Mouse (Mus musculus) megakaryocyte-erythroid progenitor cell, adult 5-6 weeks (primary cell): ENCODE measurements at regions not wholly inside any gene's neighbourhood (a gene's known extent, or its start where the extent isn't known, plus 50 kb on each side); places are given as distances from the start of the nearest gene placed in this dataset.

Experiments used
- ATAC-seq: replicated peaks from 2 replicates; pipeline ENCODE4 v1.8.0; 2016; ENCODE audit warnings: mild to moderate bottlenecking, inconsistent platforms; ENCODE audit not compliant: severe bottlenecking, poor library complexity, low FRiP score, low TSS enrichment

DNA sequence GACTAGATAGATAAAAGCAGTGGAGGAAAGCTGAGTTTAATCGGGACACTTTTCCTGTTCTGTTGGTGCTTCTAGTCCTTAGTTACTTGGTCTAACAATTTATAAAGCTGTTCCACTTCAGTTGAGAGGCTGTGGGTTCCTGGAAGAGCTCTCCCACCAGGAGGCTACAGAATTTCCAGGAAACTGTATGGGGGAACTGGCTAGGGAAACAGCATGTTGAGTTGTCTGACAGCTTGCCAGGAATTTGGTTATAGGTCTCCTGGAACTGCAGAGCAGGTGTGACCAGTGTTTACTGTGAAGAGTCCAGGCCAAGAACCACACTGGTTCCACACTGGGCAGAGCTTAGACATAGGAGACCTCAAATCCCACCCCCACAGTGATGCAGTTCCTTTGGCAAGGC, 65.0 kb upstream of the Pik3cg start:
- no peak for ATAC-seq

DNA sequence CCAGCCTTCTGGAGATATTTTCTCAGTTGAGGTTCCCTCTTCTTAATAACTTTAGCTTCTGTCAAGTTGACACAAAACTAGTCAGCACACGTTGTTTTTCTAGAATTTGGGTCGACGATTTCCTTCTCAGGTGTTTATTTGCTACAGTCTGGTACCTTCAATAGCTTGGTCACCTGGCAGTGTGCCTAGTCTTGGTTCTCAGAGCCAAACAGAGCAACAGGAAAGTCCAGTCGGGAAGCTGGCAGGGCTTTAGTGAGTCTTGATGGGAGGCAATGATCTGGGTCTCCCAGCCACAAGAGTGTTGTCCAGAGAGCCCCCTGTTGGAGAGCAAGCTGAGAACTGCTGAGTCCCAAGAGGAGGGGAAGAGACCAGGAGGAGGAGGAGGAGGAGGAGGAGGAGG, 71.4 kb upstream of the Pik3cg start:
- ATAC-seq = no peak

DNA sequence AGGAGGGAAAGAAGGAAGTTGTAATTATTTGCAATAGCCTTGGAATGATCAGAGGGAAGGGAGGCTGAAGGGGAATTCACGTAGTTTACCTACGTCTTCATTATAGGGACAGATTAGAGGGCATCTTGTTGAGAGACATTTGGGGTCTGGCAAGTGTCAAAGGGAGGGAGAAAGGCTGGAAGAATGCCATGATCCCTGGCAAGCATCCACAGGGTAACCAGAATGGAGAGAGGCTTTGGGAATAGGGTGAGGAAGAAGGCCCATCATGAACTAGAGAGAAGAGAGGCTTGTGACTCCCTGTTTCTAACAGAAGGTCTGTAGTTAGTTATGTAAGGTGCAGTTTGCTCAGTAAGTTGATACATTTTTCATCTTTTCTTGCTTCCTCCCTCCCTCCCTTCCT, 71.8 kb upstream of the Pik3cg start:
- no peak for ATAC-seq

DNA sequence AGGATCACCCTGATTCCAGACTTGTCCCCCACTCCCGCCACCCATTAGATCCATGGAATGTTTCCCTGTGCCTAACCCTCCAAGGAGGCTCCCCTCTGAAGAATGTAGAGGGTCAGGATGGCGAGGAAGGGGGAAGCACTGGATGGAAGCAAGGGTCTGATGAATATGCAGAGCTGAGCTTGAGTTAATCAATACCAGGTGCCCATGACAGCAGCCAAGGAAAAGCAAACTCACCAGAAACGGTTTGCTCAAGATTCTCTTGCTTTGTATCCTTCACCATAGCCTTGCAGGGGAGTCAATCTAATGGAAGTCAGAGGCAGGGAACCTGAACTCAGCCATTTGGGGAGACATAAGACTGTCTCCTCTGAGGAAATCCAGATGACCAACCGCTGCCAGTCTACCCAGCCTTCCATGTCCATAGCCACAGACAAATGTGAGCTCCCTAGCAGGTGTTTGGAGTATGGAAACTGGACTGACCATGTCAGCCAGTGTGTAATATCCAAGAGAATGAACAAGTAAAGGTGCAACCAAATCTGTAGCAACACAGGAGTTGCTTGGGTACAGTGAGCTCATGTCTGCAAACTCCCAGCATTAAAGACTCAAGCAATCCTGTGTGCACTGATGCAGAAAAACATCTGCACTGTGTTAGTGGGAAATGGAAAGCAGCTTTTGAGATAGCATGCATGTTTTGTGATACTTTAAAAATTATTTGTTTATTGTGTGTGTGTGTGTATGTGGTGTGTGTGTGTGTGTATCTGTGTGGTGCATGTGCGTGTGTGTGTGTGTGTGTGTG, 74.1 kb upstream of the Pik3cg start:
- no peak for ATAC-seq

DNA sequence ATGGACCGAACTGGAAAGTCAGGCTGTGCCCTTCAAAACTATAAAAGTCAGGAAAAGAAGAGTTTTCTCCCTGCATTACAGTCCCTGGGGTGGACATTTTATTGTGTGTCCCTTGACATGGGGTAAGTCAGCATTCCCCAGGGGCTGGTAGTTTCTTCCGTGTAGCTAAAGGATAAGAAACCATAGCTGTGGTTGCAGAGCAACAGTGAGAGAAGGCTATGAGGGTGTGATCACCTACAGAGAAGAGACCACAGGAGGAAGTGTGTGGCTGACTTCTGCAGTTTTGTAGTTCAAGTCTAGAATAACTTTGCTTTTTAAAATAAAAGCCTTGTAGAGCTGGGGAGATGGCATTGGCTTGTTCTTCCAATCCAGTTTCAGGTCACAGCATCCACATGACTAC, 76.6 kb upstream of the Pik3cg start:
- ATAC-seq = no peak

DNA sequence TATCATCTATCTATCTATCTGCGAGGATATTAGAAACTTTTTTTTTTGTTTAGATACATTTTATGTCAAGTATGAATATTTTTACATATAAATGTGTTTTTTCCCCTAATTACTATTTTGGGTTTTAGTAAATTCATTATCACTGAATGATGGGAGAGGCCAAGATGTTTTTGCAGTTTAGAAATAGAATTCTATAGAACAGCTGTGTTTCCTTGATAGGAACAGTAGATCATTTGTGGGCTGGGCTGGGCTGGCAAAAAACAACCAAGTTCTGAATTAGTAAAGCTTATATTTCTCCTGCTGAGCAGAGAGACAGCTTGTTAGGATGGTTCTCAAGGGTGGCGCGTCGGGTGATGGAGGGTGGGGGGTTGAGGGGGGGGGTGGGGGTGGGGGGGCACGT, 78.2 kb upstream of the Pik3cg start:
- ATAC-seq = peak; percentile 52; the same call in 1 of the 2 replicates

DNA sequence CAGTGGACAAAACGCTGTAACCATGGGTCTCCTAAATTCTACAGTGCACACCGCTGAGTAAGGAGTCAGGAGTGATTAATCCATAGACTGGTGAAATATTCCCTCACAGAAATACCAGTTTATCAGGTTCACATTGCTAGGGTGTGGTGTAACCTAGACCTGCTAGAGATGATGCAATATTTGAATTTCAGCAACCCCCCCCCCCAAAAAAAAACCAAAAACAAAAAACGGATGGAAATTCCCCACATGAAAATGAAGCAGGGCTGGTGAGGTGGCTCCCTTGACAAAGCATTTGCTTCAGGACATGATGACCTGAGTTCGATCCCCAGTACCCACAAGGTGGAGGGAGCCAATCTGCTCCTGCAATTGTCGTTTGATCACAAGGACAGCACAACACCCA, 82.7 kb upstream of the Pik3cg start:
- no peak for ATAC-seq

DNA sequence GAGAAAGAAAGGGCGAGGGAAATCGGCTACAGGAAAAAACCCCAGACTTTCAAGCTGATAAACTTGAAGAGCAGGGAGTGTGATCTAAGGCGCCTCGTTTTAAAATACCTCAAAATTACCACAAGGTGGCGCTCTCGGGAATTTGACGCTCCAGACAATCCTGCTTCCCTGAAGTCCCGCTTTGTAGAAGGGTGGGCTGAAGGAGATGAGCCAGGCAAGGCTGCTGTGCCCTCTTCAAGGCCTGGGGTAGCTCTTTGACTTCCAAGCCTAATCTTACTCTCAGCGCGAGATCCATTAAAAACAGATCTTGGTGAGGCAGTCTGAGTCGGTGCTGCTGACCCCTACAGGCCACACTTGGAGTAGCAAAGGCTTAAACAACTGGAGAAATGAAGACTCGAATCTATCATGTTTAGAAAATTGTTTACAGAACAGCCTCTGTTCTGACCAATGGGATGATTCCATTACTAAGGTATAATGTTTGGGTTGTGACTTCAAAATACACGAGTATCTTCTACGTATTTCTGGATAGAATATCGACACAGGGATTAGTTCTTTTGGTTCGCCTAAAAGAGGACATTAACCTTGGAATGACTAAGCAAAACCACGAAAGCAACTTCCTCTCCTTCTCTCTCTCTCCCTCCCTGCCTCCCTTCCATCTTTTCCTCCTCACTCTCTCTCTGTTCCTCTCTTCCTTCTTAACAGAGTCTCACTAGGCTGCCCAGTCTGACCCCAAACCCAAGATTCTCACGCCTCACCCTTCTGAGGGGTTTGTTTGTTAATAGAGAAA, 83.7 kb upstream of the Pik3cg start:
- peak; percentile 78 for ATAC-seq

DNA sequence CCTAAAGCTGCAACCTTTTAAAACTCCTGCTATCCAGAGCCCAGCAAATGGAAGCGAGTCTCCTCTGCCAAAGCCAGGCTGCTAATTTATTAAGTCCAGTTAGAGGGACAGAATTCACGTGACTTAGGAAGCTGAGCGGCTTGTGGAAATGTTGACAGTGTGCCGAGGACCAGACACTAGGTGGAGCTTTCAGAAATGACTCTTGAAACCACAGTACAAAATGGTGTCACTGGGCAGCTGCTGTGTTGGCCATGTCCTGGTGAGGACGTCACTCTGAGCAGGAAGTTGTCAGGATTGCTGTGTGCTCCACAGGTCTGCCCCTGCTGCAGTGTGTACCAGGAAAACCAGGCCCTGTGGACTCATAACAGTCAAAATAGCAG, 84.3 kb upstream of the Pik3cg start:
- ATAC-seq = peak; percentile 62

DNA sequence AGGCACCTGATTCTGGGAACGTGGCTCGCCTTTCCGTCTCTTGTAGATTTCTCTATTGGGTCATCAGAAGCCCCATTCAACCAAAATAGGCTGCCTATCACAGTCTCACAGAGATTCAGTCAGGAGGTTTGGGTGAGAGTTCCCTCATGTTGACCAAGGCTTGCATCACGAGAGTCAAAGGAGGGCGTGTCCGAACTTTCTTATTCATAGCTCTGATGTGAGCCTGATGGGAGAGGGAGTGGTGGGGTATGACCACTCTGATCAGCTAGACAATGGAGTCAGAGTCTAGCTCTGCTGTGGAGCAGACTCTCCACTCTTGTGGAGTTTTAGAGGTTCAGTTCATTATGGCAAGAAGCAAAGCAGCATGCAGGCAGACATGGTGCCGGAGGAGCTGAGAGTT, 81.1 kb upstream of the Ccdc71l start:
- no peak for ATAC-seq

DNA sequence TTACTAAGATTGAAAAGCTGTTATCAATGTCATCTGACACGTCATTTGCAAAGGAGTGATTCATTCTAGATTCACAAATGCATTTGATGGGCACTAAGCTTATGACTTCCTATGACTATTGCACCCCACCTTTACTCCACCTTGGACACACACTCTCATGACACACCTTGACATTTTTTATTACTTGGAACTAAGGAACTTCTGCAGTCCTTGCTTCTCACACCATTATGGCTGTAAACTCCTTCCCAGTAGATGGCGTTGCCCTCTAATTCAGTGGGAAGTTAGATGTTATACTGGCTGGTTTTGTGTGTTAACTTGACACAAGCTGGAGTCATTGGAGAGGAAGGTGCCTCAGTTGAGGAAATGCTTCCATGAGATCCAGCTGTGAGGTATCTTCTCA, 78.8 kb upstream of the Ccdc71l start:
- ATAC-seq = no peak

DNA sequence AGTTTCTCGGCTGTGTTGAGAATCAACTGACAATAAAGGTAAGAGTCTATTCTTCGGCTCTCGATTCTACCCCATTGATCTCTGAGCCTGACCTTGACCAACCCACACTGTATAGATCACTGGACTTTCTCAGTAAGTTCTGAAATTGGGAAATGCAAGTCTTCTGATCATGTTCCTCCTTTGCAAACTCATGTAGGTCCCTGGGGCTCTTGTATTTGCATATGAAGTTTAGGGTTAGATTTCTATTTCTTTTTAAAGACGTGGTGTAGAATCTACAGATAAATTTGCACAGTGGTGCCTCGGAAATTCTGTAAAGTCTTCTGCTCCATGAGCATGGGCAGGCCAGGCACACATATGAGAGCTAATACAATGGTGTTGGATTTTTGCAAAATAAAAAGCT, 72.8 kb upstream of the Ccdc71l start:
- ATAC-seq = no peak

DNA sequence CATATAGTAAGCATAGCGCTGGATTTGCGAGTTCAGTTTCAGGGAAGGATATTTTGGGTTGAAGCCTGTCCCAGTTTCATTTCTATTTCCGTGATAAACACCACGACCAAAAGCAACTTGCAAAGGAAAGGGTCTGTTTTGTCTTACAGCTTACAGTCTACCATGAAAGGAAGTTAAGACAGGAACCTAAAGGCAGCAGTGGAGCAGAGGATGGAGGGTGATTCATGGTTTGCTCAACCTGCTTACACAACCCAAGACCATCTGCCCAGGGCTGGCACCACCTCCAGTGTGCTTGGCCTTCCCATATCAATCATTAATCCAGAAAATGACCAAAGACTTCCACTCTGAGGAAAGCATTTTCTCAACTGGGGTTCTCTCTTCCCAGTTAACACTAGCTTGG, 72.2 kb upstream of the Ccdc71l start:
- ATAC-seq = no peak

DNA sequence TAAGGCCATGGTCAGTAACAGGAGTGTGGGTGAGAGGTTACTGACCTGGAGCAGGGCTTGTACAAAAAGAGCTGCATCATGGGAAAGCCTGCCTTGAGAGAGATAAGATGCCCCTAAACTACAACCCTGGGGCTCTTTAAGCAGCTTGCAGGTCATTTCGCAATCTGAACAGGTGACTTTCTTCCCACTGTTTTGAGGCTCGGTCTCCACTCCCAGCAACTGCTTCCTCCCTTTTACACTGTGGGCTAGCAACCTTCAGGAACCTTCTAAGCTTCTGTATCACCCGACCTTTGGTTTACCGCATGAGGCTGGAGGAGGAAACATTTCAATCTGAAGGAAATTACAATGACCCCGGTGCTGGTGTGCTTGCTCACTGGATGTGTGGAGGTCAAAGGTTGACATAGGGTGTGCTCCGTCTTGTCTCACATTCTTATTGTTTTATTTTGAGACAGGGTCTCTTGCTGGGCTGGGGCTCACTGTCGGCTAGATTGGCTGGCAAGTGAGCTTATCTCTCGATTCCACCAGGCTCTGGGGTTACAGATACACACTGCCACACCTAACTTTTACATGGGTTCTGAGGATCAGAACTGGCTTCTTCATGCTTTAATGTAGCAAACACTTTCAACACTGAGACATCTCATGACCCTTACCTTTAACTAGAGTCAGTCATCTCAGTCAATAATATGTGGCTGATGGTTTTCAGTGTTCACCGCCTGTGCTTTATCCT, 71.1 kb upstream of the Ccdc71l start:
- peak; percentile 93 for ATAC-seq

DNA sequence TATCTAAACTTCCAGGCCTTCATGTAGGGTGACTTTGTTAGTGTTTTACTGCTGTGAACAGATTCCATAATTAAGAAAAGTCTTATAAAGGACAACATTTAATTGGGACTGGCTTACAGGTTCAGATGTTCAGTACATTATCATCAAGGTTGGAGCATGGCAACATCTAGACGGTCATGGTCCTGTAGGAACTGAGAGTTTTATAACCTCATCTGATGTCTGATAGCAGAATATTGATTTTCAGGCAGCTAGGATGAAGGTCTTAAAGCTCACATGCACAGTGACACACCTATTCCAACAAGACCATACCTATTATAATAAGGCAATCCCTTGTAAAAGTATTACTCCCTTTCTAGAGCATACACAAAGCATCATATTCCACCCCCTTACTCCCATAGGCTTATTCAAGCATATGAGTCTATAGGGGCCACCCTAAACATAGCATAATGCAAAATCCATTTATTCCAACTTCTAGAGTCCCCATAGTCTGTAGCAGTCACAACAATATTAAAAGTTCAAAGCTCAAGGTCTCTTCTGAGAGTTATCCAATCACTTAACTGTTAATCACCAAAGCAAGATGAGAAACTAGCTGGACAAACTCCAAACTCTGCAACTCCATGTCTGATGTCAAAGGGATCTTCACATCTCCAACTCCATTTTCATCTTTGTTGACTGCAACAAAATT, 63.3 kb upstream of the Ccdc71l start:
- no peak for ATAC-seq
